In genomic region chr5:16595699-16596098, GRCm38 (mm10) we compare ENCODE assay signal across 18 mouse cellular contexts. TPM values are rescaled to one million over a fixed set of nuclear protein-coding genes. Genes with fewer than 3 reads are reported as not detected.
DNase-seq lines count a peak whose midpoint lies in the region; ATAC-seq and TF ChIP-seq lines count a peak whose summit lies in the region.
"Had no signal": no experiment of that assay in that cellular context is flagged by ENCODE, and none has a peak within 500 bp of the region (broad histone marks: within the 10 kb centered on the region; RNA-seq: fewer than 3 reads in every experiment).

No protein-coding gene starts in this region.

- no peaks in the 10 kb centered on the region for H3K27me3 ChIP-seq in forebrain, embryonic 12.5 days
- no peaks in the 10 kb centered on the region for H3K27me3 ChIP-seq in forebrain, embryonic 10.5 days (ENCODE audit: poor library complexity, severe bottlenecking)
- no peaks in the 10 kb centered on the region for H3K27me3 ChIP-seq in hindbrain, embryonic 12.5 days
- no peaks in the 10 kb centered on the region for H3K27me3 ChIP-seq in hindbrain, embryonic 13.5 days
- H3K27me3 ChIP-seq in midbrain, embryonic 13.5 days = no peaks in the 10 kb centered on the region
- H3K27me3 ChIP-seq in midbrain, embryonic 16.5 days (ENCODE audit: control insufficient read depth, insufficient read depth, low read depth, low read length) = no peaks in the 10 kb centered on the region
- H3K27me3 ChIP-seq: heart, embryonic 12.5 days; hindbrain, embryonic 15.5 days; Patski had no signal

- H3K36me3 ChIP-seq in forebrain, embryonic 12.5 days (replicated peaks) = no peaks in the 10 kb centered on the region
- H3K36me3 ChIP-seq in forebrain, embryonic 10.5 days (replicated peaks) = no peaks in the 10 kb centered on the region
- H3K36me3 ChIP-seq in hindbrain, embryonic 12.5 days = no peaks in the 10 kb centered on the region
- no peaks in the 10 kb centered on the region for H3K36me3 ChIP-seq in hindbrain, embryonic 13.5 days
- no peaks in the 10 kb centered on the region for H3K36me3 ChIP-seq in midbrain, embryonic 13.5 days
- H3K36me3 ChIP-seq in midbrain, embryonic 16.5 days (ENCODE audit: control insufficient read depth, insufficient read depth, low read length) = no peaks in the 10 kb centered on the region
- H3K36me3 ChIP-seq: heart, embryonic 12.5 days; hindbrain, embryonic 15.5 days had no signal

- H3K4me3 ChIP-seq in forebrain, embryonic 12.5 days (replicated peaks) = no peak overlapping the region
- H3K4me3 ChIP-seq in forebrain, embryonic 10.5 days = no peak overlapping the region
- H3K4me3 ChIP-seq in hindbrain, embryonic 12.5 days = no peak overlapping the region
- H3K4me3 ChIP-seq in hindbrain, embryonic 13.5 days = no peak overlapping the region
- no peak overlapping the region for H3K4me3 ChIP-seq in midbrain, embryonic 13.5 days (replicated peaks)
- no peak overlapping the region for H3K4me3 ChIP-seq in midbrain, embryonic 16.5 days (ENCODE audit: low read depth, low read length)
- H3K4me3 ChIP-seq: heart, embryonic 12.5 days; hindbrain, embryonic 15.5 days had no signal

- no peaks in the 10 kb centered on the region for H3K4me1 ChIP-seq in forebrain, embryonic 12.5 days
- H3K4me1 ChIP-seq in forebrain, embryonic 10.5 days = no peaks in the 10 kb centered on the region
- no peaks in the 10 kb centered on the region for H3K4me1 ChIP-seq in hindbrain, embryonic 12.5 days
- no peaks in the 10 kb centered on the region for H3K4me1 ChIP-seq in hindbrain, embryonic 13.5 days (replicated peaks)
- no peaks in the 10 kb centered on the region for H3K4me1 ChIP-seq in midbrain, embryonic 13.5 days (replicated peaks)
- H3K4me1 ChIP-seq in midbrain, embryonic 16.5 days (ENCODE audit: control insufficient read depth, insufficient read depth, low read length) = no peaks in the 10 kb centered on the region
- H3K4me1 ChIP-seq: heart, embryonic 12.5 days; hindbrain, embryonic 15.5 days had no signal

- H3K9ac ChIP-seq in forebrain, embryonic 12.5 days = no peak overlapping the region
- no peak overlapping the region for H3K9ac ChIP-seq in hindbrain, embryonic 12.5 days
- no peak overlapping the region for H3K9ac ChIP-seq in hindbrain, embryonic 13.5 days
- H3K9ac ChIP-seq in midbrain, embryonic 13.5 days (replicated peaks) = no peak overlapping the region
- no peak overlapping the region for H3K9ac ChIP-seq in midbrain, embryonic 16.5 days (ENCODE audit: low read depth, low read length)
- H3K9ac ChIP-seq: heart, embryonic 12.5 days; hindbrain, embryonic 15.5 days had no signal

- peak; percentile 33; the same call in 1 of the 2 replicates for ATAC-seq in forebrain, embryonic 12.5 days (ENCODE audit: low FRiP score)
- ATAC-seq in hindbrain, embryonic 12.5 days (ENCODE audit: low FRiP score) = peak; percentile 50; the same call in 1 of the 2 replicates
- ATAC-seq in hindbrain, embryonic 13.5 days (ENCODE audit: low FRiP score) = no peak
- peak; percentile 58; the same call in 1 of the 2 replicates for ATAC-seq in midbrain, embryonic 13.5 days
- no peak for ATAC-seq in midbrain, embryonic 16.5 days
- ATAC-seq: activated CD4-positive, CD25-positive, alpha-beta regulatory T cell, adult 4 months; inflammation-experienced regulatory T-cells, adult 6 months; intestine, postnatal 0 days; Patski had no signal

- no peaks in the 10 kb centered on the region for H3K9me3 ChIP-seq in forebrain, embryonic 12.5 days
- H3K9me3 ChIP-seq in forebrain, embryonic 10.5 days = no peaks in the 10 kb centered on the region
- no peaks in the 10 kb centered on the region for H3K9me3 ChIP-seq in hindbrain, embryonic 12.5 days (replicated peaks)
- no peaks in the 10 kb centered on the region for H3K9me3 ChIP-seq in hindbrain, embryonic 13.5 days
- no peaks in the 10 kb centered on the region for H3K9me3 ChIP-seq in midbrain, embryonic 13.5 days
- H3K9me3 ChIP-seq in midbrain, embryonic 16.5 days (replicated peaks; ENCODE audit: control insufficient read depth, low read length, poor library complexity, severe bottlenecking) = no peaks in the 10 kb centered on the region
- H3K9me3 ChIP-seq: heart, embryonic 12.5 days; hindbrain, embryonic 15.5 days had no signal

- WGBS in forebrain, embryonic 12.5 days = 72% methylated on average over 4 of the region's 4 CpGs
- WGBS in forebrain, embryonic 10.5 days = 90% methylated on average over 4 of the region's 4 CpGs
- WGBS in hindbrain, embryonic 12.5 days = 72% methylated on average over 4 of the region's 4 CpGs
- 52% methylated on average over 4 of the region's 4 CpGs for WGBS in hindbrain, embryonic 13.5 days
- WGBS in midbrain, embryonic 13.5 days = 69% methylated on average over 4 of the region's 4 CpGs
- WGBS in midbrain, embryonic 16.5 days = 61% methylated on average over 4 of the region's 4 CpGs

- H3K4me2 ChIP-seq in forebrain, embryonic 12.5 days = no peak overlapping the region
- no peak overlapping the region for H3K4me2 ChIP-seq in hindbrain, embryonic 12.5 days (replicated peaks)
- no peak overlapping the region for H3K4me2 ChIP-seq in hindbrain, embryonic 13.5 days
- no peak overlapping the region for H3K4me2 ChIP-seq in midbrain, embryonic 13.5 days (replicated peaks)
- no peak overlapping the region for H3K4me2 ChIP-seq in midbrain, embryonic 16.5 days (ENCODE audit: low read length)
- H3K4me2 ChIP-seq: heart, embryonic 12.5 days; hindbrain, embryonic 15.5 days had no signal

- no peak for DNase-seq in forebrain, embryonic 10.5 days (ENCODE audit: extremely low spot score, low spot score)
- peak; percentile 53 for DNase-seq in brain, embryonic 14.5 days (ENCODE audit: low read depth)
- DNase-seq: adrenal gland, postnatal 14 days; cerebellum, adult 18-20 months; cerebellum, adult 9-11 months; cerebellum, postnatal 36 days; gastrocnemius, postnatal 25 days had no signal

- TF ChIP-seq POLR2A in brain, embryonic 14.5 days (IDR thresholded peaks at IDR 0.05; ENCODE audit: borderline replicate concordance, extremely low read depth, insufficient read depth, insufficient read length, poor library complexity, severe bottlenecking) = no peak

- TF ChIP-seq CTCF in brain, embryonic 14.5 days (IDR thresholded peaks at IDR 0.05; ENCODE audit: borderline replicate concordance, extremely low read depth, insufficient read depth, insufficient read length) = no peak

- no peak overlapping the region for H3K27ac ChIP-seq in forebrain, embryonic 12.5 days
- no peak overlapping the region for H3K27ac ChIP-seq in forebrain, embryonic 10.5 days
- no peak overlapping the region; the same call in 1 of the 2 replicates for H3K27ac ChIP-seq in hindbrain, embryonic 12.5 days
- no peak overlapping the region for H3K27ac ChIP-seq in hindbrain, embryonic 13.5 days
- no peak overlapping the region for H3K27ac ChIP-seq in midbrain, embryonic 13.5 days
- H3K27ac ChIP-seq in midbrain, embryonic 16.5 days (ENCODE audit: low read length) = no peak overlapping the region
- H3K27ac ChIP-seq: hindbrain, embryonic 15.5 days had no signal

RNA-seq across cellular contexts. Expression of gene Hgf, which starts 42.4 kb away (rescaled TPM):
- polyA plus RNA-seq in forebrain, embryonic 12.5 days (2016; fragmentation: Nextera tagmentation; extraction: Ambion mirVana) = 0.49 and 0.70 TPM in 2 replicates
- polyA plus RNA-seq in forebrain, embryonic 10.5 days (2016; fragmentation: Nextera tagmentation; extraction: Ambion mirVana) = 0.61 and 0.79 TPM in 2 replicates
- polyA plus RNA-seq in hindbrain, embryonic 12.5 days (2016; fragmentation: Nextera tagmentation; extraction: Ambion mirVana) = 0.97 and 1.1 TPM in 2 replicates
- 0.13 and 0.17 TPM in 2 replicates for polyA plus RNA-seq in hindbrain, embryonic 13.5 days (2015; fragmentation: Nextera tagmentation; extraction: Ambion mirVana)
- 0.09 and 0.12 TPM in 2 replicates for polyA plus RNA-seq in midbrain, embryonic 13.5 days (2015; fragmentation: Nextera tagmentation; extraction: Ambion mirVana)
- 0.36 and 0.98 TPM in 2 replicates for polyA plus RNA-seq in midbrain, embryonic 16.5 days (2015; fragmentation: Nextera tagmentation; extraction: Ambion mirVana)
- polyA plus RNA-seq in brain, embryonic 14.5 days (2012; rRNA removed) = 0.19 and 0.28 TPM in 2 replicates
- polyA plus RNA-seq: Patski had no signal

Comparison
In these comparisons a context has a peak if more than half of its experiments do, and no peak if none do; other contexts are left out.
1. ATAC-seq: peak in forebrain, embryonic 12.5 days (single experiment), hindbrain, embryonic 12.5 days (single experiment) and midbrain, embryonic 13.5 days (single experiment); none in hindbrain, embryonic 13.5 days (single experiment) and midbrain, embryonic 16.5 days (single experiment).